Mouse (Mus musculus) T-helper 1 cell (primary cell): ENCODE measurements around the gene Irf2bpl.

ENCODE experiments used
- in situ Hi-C: fragments of 300-600 bp; cut with MboI, MseI; formaldehyde crosslinking; loops from one replicate; pipeline ENCODE4 v1.15.1; 2025; ENCODE audit warnings: high pct_unique_total_duplicates

Gene Irf2bpl

DNA sequence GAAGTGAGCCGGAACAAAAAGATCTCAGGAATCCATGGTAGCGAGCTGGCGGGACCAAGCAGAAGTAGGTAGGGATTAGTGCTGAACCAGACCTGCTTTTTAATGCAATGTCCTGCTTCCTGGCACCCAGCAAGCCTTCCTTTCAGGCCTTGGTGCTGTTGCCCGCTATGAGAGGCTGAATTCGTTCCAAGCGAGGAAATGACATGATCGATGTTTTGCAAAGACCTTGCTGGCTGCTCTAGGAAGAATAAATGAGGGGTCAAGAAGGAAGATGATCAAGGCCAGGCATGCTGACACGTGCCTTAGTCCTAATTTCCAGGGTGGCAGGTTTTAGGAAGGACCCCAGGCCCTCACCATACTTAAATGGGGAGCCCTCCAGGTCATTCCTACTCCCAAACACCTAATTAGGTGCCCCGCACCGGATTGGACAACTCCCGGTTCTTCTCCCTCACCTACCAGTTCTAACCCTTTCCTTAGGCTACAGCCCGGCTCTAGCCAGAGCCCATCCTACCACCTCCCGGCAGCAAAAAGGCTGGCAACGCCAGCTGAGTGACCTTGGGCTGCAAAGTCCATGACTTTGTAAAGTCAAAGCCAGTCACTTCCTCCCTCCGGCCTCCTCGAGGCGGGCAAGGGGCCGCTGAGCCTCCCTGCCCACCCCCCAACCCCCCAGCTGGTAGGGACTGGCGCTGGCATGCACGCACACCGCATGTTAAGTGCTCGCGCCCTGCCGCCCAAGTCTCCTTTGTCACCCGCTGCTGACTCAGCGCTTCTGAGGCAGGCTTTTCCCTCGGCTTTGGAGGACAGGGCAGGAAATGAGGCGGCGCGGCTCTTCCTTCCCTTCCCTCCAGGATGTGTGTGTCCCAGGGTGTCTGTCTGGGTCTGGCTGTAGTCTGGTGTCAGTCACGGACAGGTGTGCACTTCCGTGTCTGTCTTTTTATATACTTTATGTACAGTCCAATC is 52.7 kb downstream of the Irf2bpl start:
- in situ Hi-C loops = loop anchor here (5.0 kb wide), 1 partner anchor 35 kb away; no protein-coding TSS in a partner anchor
